ENCODE assay signal across 8 mouse cellular contexts in the genomic region with DNA sequence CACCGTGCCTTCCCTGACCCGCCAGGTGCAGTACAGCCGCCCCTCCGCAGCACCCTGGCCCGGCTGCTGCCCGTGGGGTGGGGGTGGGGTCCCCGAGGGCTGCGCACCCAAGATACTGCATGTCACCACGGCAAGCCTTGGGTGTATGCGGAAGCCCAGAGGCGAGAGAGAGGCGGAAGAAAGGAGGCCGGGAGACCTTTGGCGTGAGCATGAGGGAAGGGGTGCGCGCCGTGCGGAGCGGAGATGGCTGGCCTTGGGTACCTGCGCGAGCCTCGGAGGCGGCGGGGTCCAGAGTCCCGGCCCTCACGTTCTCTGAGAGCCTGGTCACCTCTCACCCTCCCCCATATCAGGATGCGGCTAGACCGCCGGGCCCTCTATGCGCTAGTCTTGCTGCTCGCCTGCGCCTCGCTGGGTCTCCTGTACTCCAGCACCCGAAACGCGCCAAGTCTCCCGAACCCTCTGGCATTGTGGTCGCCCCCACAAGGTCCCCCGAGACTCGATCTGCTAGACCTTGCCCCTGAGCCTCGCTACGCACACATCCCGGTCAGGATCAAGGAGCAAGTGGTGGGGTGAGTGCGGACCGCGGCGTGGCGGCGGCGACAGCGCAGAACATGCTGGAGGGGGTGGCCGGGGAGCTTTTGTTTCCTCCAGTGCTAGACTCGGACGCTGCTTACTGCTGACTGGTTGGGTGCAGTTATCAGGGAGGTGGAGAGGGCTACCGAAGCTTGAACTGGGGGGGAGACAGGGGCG. TPM values are rescaled to one million over a fixed set of nuclear protein-coding genes. Genes with fewer than 3 reads are reported as not detected.
DNase-seq lines count a peak whose midpoint lies in the region; ATAC-seq and TF ChIP-seq lines count a peak whose summit lies in the region.

No protein-coding gene starts in this region.

- peaks cover 42% of the 10 kb centered on the region for H3K27me3 ChIP-seq in forebrain, embryonic 15.5 days
- no peaks in the 10 kb centered on the region for H3K27me3 ChIP-seq in kidney, postnatal 0 days (ENCODE audit: insufficient read depth, low read length)

- H3K4me3 ChIP-seq in forebrain, embryonic 15.5 days = peak overlapping the region; percentile 84
- peak overlapping the region; percentile 57 for H3K4me3 ChIP-seq in kidney, postnatal 0 days (replicated peaks; ENCODE audit: low read depth, low read length)

- H3K27ac ChIP-seq in forebrain, embryonic 15.5 days (replicated peaks) = peak overlapping the region; percentile 76
- peak overlapping the region; percentile 52; the same call in 1 of the 2 replicates for H3K27ac ChIP-seq in kidney, postnatal 0 days

- H3K36me3 ChIP-seq in forebrain, embryonic 15.5 days = 0 out of 2 replicates have a peak, but pooled peaks cover under 1% of the 10 kb centered on the region
- H3K36me3 ChIP-seq in kidney, postnatal 0 days (ENCODE audit: insufficient read depth, low read length) = no peaks in the 10 kb centered on the region

- peak; percentile 62 to 72 for DNase-seq in right cerebral cortex, postnatal 10 days (ENCODE audit: low spot score in 2 of 2)
- DNase-seq in right cerebral cortex, postnatal 36 days (ENCODE audit: low spot score in 2 of 2) = no peak
- no peak for DNase-seq in kidney, postnatal 0 days (ENCODE audit: low spot score)
- peak; percentile 67 to 73 for DNase-seq in spleen, postnatal 10 days (ENCODE audit: low spot score in 2 of 2)
- DNase-seq in ovary, adult 18-20 months (ENCODE audit: low spot score) = no peak

- H3K4me2 ChIP-seq in forebrain, embryonic 15.5 days (replicated peaks) = peak overlapping the region; percentile 98
- H3K4me2 ChIP-seq in kidney, postnatal 0 days (ENCODE audit: low read length) = peak overlapping the region; percentile 93

- peak; percentile 46; the same call in 1 of the 2 replicates for ATAC-seq in cerebellum, adult (ENCODE audit: insufficient number of reproducible peaks, low FRiP score, low TSS enrichment)
- ATAC-seq in forebrain, embryonic 15.5 days (replicated peaks) = peak; percentile 55
- ATAC-seq in kidney, postnatal 0 days (replicated peaks; ENCODE audit: low FRiP score, low read depth) = peak; percentile 52
- ATAC-seq in megakaryocyte progenitor cell, adult 5-6 weeks (replicated peaks; ENCODE audit: poor library complexity) = peak; percentile 40

- peak overlapping the region; percentile 86 for H3K9ac ChIP-seq in forebrain, embryonic 15.5 days (replicated peaks)
- H3K9ac ChIP-seq in kidney, postnatal 0 days (ENCODE audit: low read depth, low read length) = peak overlapping the region; percentile 65

- peaks cover 31% of the 10 kb centered on the region for H3K4me1 ChIP-seq in forebrain, embryonic 15.5 days
- peaks cover 9% of the 10 kb centered on the region; the same call in 1 of the 2 replicates for H3K4me1 ChIP-seq in kidney, postnatal 0 days (replicated peaks; ENCODE audit: insufficient read depth, low read length)

- WGBS in forebrain, embryonic 15.5 days = under 1% methylated on average over 56 of the region's 56 CpGs
- 1% methylated on average over 51 of the region's 56 CpGs for WGBS in kidney, postnatal 0 days

- H3K9me3 ChIP-seq in forebrain, embryonic 15.5 days = no peaks in the 10 kb centered on the region
- H3K9me3 ChIP-seq in kidney, postnatal 0 days (replicated peaks; ENCODE audit: low read length) = no peaks in the 10 kb centered on the region

- TF ChIP-seq CTCF in kidney, postnatal 0 days (IDR thresholded peaks at IDR 0.05; ENCODE audit: low read depth) = no peak

RNA-seq across cellular contexts. Expression of gene B4galnt1, which starts 0.8 kb away (rescaled TPM):
- polyA plus RNA-seq in forebrain, embryonic 15.5 days (2015; fragmentation: Nextera tagmentation; extraction: Ambion mirVana) = 35.1 and 36.7 TPM in 2 replicates
- 15.0 and 16.4 TPM in 2 replicates for polyA plus RNA-seq in kidney, postnatal 0 days (2015; fragmentation: Nextera tagmentation; extraction: Ambion mirVana)
- total RNA-seq in megakaryocyte progenitor cell, adult 5-6 weeks (2015) = 212 and 219 TPM in 2 replicates
- 122 and 139 TPM in 2 replicates for total RNA-seq in megakaryocyte progenitor cell, adult 5-6 weeks (2017)

RNA-seq across cellular contexts. Expression of gene Slc26a10, which starts 14.6 kb away (rescaled TPM):
- 1.4 and 2.1 TPM in 2 replicates for polyA plus RNA-seq in forebrain, embryonic 15.5 days (2015; fragmentation: Nextera tagmentation; extraction: Ambion mirVana)
- 2.8 and 3.1 TPM in 2 replicates for polyA plus RNA-seq in kidney, postnatal 0 days (2015; fragmentation: Nextera tagmentation; extraction: Ambion mirVana)
- not detected in 2 replicates for total RNA-seq in megakaryocyte progenitor cell, adult 5-6 weeks (2015)
- 0.84 and 0.87 TPM in 2 replicates for total RNA-seq in megakaryocyte progenitor cell, adult 5-6 weeks (2017)

RNA-seq across cellular contexts. Expression of gene Arhgef25, which starts 24.1 kb away (rescaled TPM):
- polyA plus RNA-seq in forebrain, embryonic 15.5 days (2015; fragmentation: Nextera tagmentation; extraction: Ambion mirVana) = 31.4 and 32.3 TPM in 2 replicates
- polyA plus RNA-seq in kidney, postnatal 0 days (2015; fragmentation: Nextera tagmentation; extraction: Ambion mirVana) = 27.9 and 29.0 TPM in 2 replicates
- 1.7 and 3.1 TPM in 2 replicates for total RNA-seq in megakaryocyte progenitor cell, adult 5-6 weeks (2015)
- total RNA-seq in megakaryocyte progenitor cell, adult 5-6 weeks (2017) = 3.0 and 5.3 TPM in 2 replicates

RNA-seq across cellular contexts. Expression of gene Dtx3, which starts 29.7 kb away (rescaled TPM):
- polyA plus RNA-seq in forebrain, embryonic 15.5 days (2015; fragmentation: Nextera tagmentation; extraction: Ambion mirVana) = 211 and 222 TPM in 2 replicates
- polyA plus RNA-seq in kidney, postnatal 0 days (2015; fragmentation: Nextera tagmentation; extraction: Ambion mirVana) = 83.3 and 85.1 TPM in 2 replicates
- 23.8 and 28.0 TPM in 2 replicates for total RNA-seq in megakaryocyte progenitor cell, adult 5-6 weeks (2015)
- total RNA-seq in megakaryocyte progenitor cell, adult 5-6 weeks (2017) = 18.0 and 19.3 TPM in 2 replicates

RNA-seq across cellular contexts. Expression of gene Os9, which starts 44.9 kb away (rescaled TPM):
- polyA plus RNA-seq in forebrain, embryonic 15.5 days (2015; fragmentation: Nextera tagmentation; extraction: Ambion mirVana) = 110 and 117 TPM in 2 replicates
- 107 and 114 TPM in 2 replicates for polyA plus RNA-seq in kidney, postnatal 0 days (2015; fragmentation: Nextera tagmentation; extraction: Ambion mirVana)
- total RNA-seq in megakaryocyte progenitor cell, adult 5-6 weeks (2015) = 40.1 and 43.7 TPM in 2 replicates
- total RNA-seq in megakaryocyte progenitor cell, adult 5-6 weeks (2017) = 192 and 207 TPM in 2 replicates

Comparison
In these comparisons a context has a peak if more than half of its experiments do, and no peak if none do; other contexts are left out.
1. DNase-seq: peak in right cerebral cortex, postnatal 10 days (2 of 2) and spleen, postnatal 10 days (2 of 2); none in right cerebral cortex, postnatal 36 days (0 of 2), kidney, postnatal 0 days (single experiment) and ovary, adult 18-20 months (single experiment).
2. Peak in every context shown above with its lines, with median percentiles within 50 percentile points of each other: ATAC-seq.